Mouse (Mus musculus) heart, embryonic 16.5 days (tissue): ENCODE measurements around the gene Tnfsf12. TPM values are rescaled to one million over a fixed set of nuclear protein-coding genes. Genes with fewer than 3 reads are reported as not detected.

Experiments
- ATAC-seq: fragments of 200-750 bp; cut with Nextera tagmentation; replicated peaks from 2 replicates; pipeline ENCODE4 v1.8.0; 2017; ENCODE audit warnings: moderate number of reproducible peaks; ENCODE audit not compliant: insufficient read depth, low FRiP score; ENCODE audit errors: extremely low read depth
- H3K27ac ChIP-seq: fragments of 300-500 bp; sonication (generic); 2 replicates; pipeline ENCODE4 v1.5.1; 2014; ENCODE audit warnings: mild to moderate bottlenecking, low read length, control low read depth, moderate library complexity
- H3K27me3 ChIP-seq: fragments of 300-500 bp; sonication (generic); 2 replicates; pipeline ENCODE4 v1.6.1; 2014; ENCODE audit warnings: low read length, mixed read lengths; ENCODE audit not compliant: control insufficient read depth, insufficient read depth
- H3K36me3 ChIP-seq: fragments of 300-500 bp; sonication (generic); 2 replicates; pipeline ENCODE4 v1.6.1; 2014; ENCODE audit not compliant: control insufficient read depth, insufficient read depth
- H3K4me1 ChIP-seq: fragments of 300-500 bp; sonication (generic); 2 replicates; pipeline ENCODE4 v1.6.1; 2014; ENCODE audit warnings: low read length, mixed read lengths; ENCODE audit not compliant: control insufficient read depth, insufficient read depth
- H3K4me2 ChIP-seq: fragments of 300-500 bp; sonication (generic); 2 replicates; pipeline ENCODE4 v1.6.1; 2014; ENCODE audit warnings: low read depth, mild to moderate bottlenecking, control low read depth, low read length
- H3K4me3 ChIP-seq: fragments of 300-500 bp; sonication (generic); 2 replicates; pipeline ENCODE4 v1.5.1; 2014; ENCODE audit warnings: mild to moderate bottlenecking, control low read depth, low read length
- H3K9ac ChIP-seq: fragments of 300-500 bp; sonication (generic); 2 replicates; pipeline ENCODE4 v1.6.1; 2014; ENCODE audit warnings: low read length, control low read depth
- H3K9me3 ChIP-seq: fragments of 300-500 bp; sonication (generic); replicated peaks from 2 replicates; pipeline ENCODE4 v1.6.1; 2016; ENCODE audit warnings: low read length; ENCODE audit not compliant: control insufficient read depth
- WGBS: fragments of 180-500 bp; shearing (Covaris S2); extraction: QIAGEN DNeasy Blood & Tissue Kit; methylation state at CpG from one replicate; pipeline ENCODE4 v1.1.7; 2014; 5-methylcytosine and 5-hydroxymethylcytosine counted together
- polyA plus RNA-seq: library from polyadenylated mRNA; unstranded; fragments of >200 nt; fragmentation: Nextera tagmentation; extraction: Ambion mirVana; gene quantifications from 2 replicates; pipeline ENCODE4 v1.2.1, GENCODE M21; 2015

Tnfsf12 gene
- polyA plus RNA-seq, 1 experiment from 2014 or later: 5.9 TPM

GRCm38 (mm10) chr11:69684936-69685335, 10.7 kb downstream of the Tnfsf12 start:
- 0 out of 2 replicates have a peak overlapping the region, but pooled peaks have one; percentile 32 for H3K9ac ChIP-seq
- no peak overlapping the region for H3K4me3 ChIP-seq
- 86% methylated on average over 6 of the region's 6 CpGs for WGBS

GRCm38 (mm10) chr11:69684128-69684745, 11.4 kb downstream of the Tnfsf12 start:
- no peak overlapping the region for H3K4me2 ChIP-seq
- no peak overlapping the region for H3K27ac ChIP-seq
- no peak overlapping the region for H3K9ac ChIP-seq
- WGBS: 74% methylated on average over 12 of the region's 12 CpGs
- H3K4me3 ChIP-seq: no peak overlapping the region
- no peak for ATAC-seq
- H3K9me3 ChIP-seq: no peaks in the 10 kb centered on the region
- H3K36me3 ChIP-seq: peaks cover 4% of the 10 kb centered on the region; the same call in 1 of the 2 replicates
- H3K4me1 ChIP-seq: peaks cover 31% of the 10 kb centered on the region
- no peaks in the 10 kb centered on the region for H3K27me3 ChIP-seq

More at GRCm38 (mm10) chr11:69684936-69685335, 10.7 kb downstream of the Tnfsf12 start:
- peaks cover 27% of the 10 kb centered on the region for H3K4me1 ChIP-seq
- H3K9me3 ChIP-seq: no peaks in the 10 kb centered on the region
- no peak for ATAC-seq
- peak overlapping the region; percentile 86 for H3K27ac ChIP-seq
- no peaks in the 10 kb centered on the region for H3K36me3 ChIP-seq
- H3K27me3 ChIP-seq: no peaks in the 10 kb centered on the region
- H3K4me2 ChIP-seq: no peak overlapping the region

GRCm38 (mm10) chr11:69683576-69683975, 12.1 kb downstream of the Tnfsf12 start:
- H3K9me3 ChIP-seq: no peaks in the 10 kb centered on the region
- no peak for ATAC-seq
- H3K27me3 ChIP-seq: no peaks in the 10 kb centered on the region
- H3K36me3 ChIP-seq: peaks cover 6% of the 10 kb centered on the region
- H3K27ac ChIP-seq: peak overlapping the region; percentile 49
- peaks cover 31% of the 10 kb centered on the region for H3K4me1 ChIP-seq
- peak overlapping the region; percentile 56; the same call in 1 of the 2 replicates for H3K9ac ChIP-seq
- no peak overlapping the region for H3K4me2 ChIP-seq
- WGBS: 70% methylated on average over 7 of the region's 7 CpGs
- no peak overlapping the region for H3K4me3 ChIP-seq

- peak overlapping the region; percentile 97 for H3K27ac ChIP-seq
- peaks cover 12% of the 10 kb centered on the region for H3K36me3 ChIP-seq
- no peaks in the 10 kb centered on the region for H3K9me3 ChIP-seq
- peak overlapping the region; percentile 90 for H3K4me3 ChIP-seq
- 0 out of 2 replicates have a peak, but pooled peaks have one; percentile 33 for ATAC-seq
- peaks cover 31% of the 10 kb centered on the region for H3K4me1 ChIP-seq
- peak overlapping the region; percentile 78 for H3K4me2 ChIP-seq
- peak overlapping the region; percentile 56 for H3K9ac ChIP-seq
- no peaks in the 10 kb centered on the region for H3K27me3 ChIP-seq
- 22% methylated on average over 12 of the region's 12 CpGs for WGBS
These were observed 12.7 kb downstream of the Tnfsf12 start for GRCm38 (mm10) chr11:69682840-69683533.

GRCm38 (mm10) chr11:69682209-69682839, 13.3 kb downstream of the Tnfsf12 start:
- Histone ChIP-seq H3K4me1 (peaks cover 31% of the 10 kb centered on the region), H3K36me3 (peaks cover 17% of the 10 kb centered on the region), H3K27me3 (no peaks in the 10 kb centered on the region), H3K4me3 (peak overlapping the region; percentile 90), H3K27ac (peak overlapping the region; percentile 97), H3K9me3 (no peaks in the 10 kb centered on the region), H3K4me2 (peak overlapping the region; percentile 78), H3K9ac (peak overlapping the region; percentile 88)
- 24% methylated on average over 24 of the region's 24 CpGs for WGBS
- ATAC-seq: no peak

GRCm38 (mm10) chr11:69681314-69682208, 14.1 kb downstream of the Tnfsf12 start, which contains the start of gene Senp3:
Gene Senp3, minus strand, starts transcription at chr11:69682084.
- Histone ChIP-seq H3K9ac (peak within 1 kb of the TSS; percentile 88), H3K9me3 (no peaks in the 10 kb centered on the region), H3K4me2 (peak within 1 kb of the TSS; percentile 78), H3K27me3 (no peaks in the 10 kb centered on the region), H3K27ac (peak within 1 kb of the TSS; percentile 97), H3K4me1 (peaks cover 31% of the 10 kb centered on the region), H3K36me3 (peaks cover 23% of the 10 kb centered on the region), H3K4me3 (peak within 1 kb of the TSS; percentile 90)
- peak; percentile 93 for ATAC-seq
- under 1% methylated on average over 78 of the region's 80 CpGs for whole genome bisulfite sequencing

GRCm38 (mm10) chr11:69680136-69680855, 15.4 kb downstream of the Tnfsf12 start:
- no peak overlapping the region for H3K27ac ChIP-seq
- no peak overlapping the region for H3K4me3 ChIP-seq
- H3K36me3 ChIP-seq: peaks cover 30% of the 10 kb centered on the region
- H3K27me3 ChIP-seq: no peaks in the 10 kb centered on the region
- no peaks in the 10 kb centered on the region for H3K9me3 ChIP-seq
- no peak overlapping the region; the same call in 1 of the 2 replicates for H3K9ac ChIP-seq
- H3K4me1 ChIP-seq: peaks cover 20% of the 10 kb centered on the region
- no peak for ATAC-seq
- 89% methylated on average over 30 of the region's 30 CpGs for WGBS
- peak overlapping the region; percentile 78 for H3K4me2 ChIP-seq

GRCm38 (mm10) chr11:69679144-69679543, 16.5 kb downstream of the Tnfsf12 start:
- WGBS: no CpG with 5 or more reads among the region's 2 CpGs
- Histone ChIP-seq H3K4me1 (peaks cover 17% of the 10 kb centered on the region), H3K9me3 (no peaks in the 10 kb centered on the region), H3K4me2 (no peak overlapping the region), H3K36me3 (peaks cover 40% of the 10 kb centered on the region), H3K9ac (no peak overlapping the region), H3K27me3 (no peaks in the 10 kb centered on the region), H3K27ac (no peak overlapping the region), H3K4me3 (no peak overlapping the region)
- no peak for ATAC-seq
